Mouse (Mus musculus): ENCODE data around the gene Tbx5. TPM values are rescaled to one million over a fixed set of nuclear protein-coding genes. Genes with fewer than 3 reads are reported as not detected.
A peak's percentile ranks its signal among the peaks of the same experiment; 100 is the strongest.

The Tbx5 gene
- polyA plus RNA-seq, 1 experiment from 2014 or later: 58.7 TPM

DNA sequence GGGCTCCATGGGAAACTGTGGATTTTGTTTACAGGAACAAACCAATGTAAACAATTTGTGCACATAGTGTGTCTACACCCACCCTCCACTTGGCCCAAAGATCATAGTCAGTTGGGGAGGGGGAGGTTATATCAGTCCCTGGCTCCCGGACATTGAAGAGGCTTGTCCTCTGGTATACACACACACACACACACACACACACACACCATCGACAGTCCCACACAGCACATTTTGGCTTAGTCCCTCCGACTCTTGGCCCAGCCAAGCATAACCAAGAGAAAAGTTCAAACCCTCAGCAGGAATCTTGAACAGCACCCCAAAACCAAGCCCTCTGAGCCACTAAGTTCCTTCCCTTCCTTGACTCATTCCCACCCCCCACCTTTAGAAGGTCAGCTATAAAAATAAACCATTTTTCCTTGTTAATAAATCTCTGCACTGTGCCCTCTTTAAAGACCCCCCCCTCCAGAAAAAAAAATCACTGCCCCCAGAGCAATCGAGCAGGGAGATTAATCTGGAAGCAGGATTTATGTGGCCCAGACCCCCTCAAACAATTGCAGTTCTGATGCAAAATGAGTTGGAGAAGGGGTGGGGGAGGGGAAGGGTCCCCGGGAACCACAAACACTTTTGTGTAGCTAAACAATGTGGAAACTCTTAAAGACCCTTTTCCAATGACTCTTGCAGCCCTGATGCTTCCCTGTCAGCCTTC lies 33.6 kb upstream of the Tbx5 start:
- Histone ChIP-seq H3K9me3 (ENCODE audit: control insufficient read depth, low read length) (no peaks in the 10 kb centered on the region), H3K9ac (ENCODE audit: low read length) (peak overlapping the region; percentile 2; the same call in 1 of the 2 replicates), H3K36me3 (ENCODE audit: control insufficient read depth, insufficient read depth, low read length) (no peaks in the 10 kb centered on the region), H3K4me2 (ENCODE audit: low read depth, low read length) (no peak overlapping the region), H3K27ac (ENCODE audit: low read length) (peak overlapping the region; percentile 92), H3K4me1 (replicated peaks; ENCODE audit: control insufficient read depth, insufficient read depth, low read length) (peaks cover 32% of the 10 kb centered on the region), H3K27me3 (ENCODE audit: control insufficient read depth, insufficient read depth, low read depth, low read length) (peaks cover 88% of the 10 kb centered on the region), H3K4me3 (ENCODE audit: low read length) (no peak overlapping the region)
- ATAC-seq (ENCODE audit: low read depth): peak; percentile 20; the same call in 1 of the 2 replicates
- WGBS: 7% methylated on average over 5 of the region's 5 CpGs

DNA sequence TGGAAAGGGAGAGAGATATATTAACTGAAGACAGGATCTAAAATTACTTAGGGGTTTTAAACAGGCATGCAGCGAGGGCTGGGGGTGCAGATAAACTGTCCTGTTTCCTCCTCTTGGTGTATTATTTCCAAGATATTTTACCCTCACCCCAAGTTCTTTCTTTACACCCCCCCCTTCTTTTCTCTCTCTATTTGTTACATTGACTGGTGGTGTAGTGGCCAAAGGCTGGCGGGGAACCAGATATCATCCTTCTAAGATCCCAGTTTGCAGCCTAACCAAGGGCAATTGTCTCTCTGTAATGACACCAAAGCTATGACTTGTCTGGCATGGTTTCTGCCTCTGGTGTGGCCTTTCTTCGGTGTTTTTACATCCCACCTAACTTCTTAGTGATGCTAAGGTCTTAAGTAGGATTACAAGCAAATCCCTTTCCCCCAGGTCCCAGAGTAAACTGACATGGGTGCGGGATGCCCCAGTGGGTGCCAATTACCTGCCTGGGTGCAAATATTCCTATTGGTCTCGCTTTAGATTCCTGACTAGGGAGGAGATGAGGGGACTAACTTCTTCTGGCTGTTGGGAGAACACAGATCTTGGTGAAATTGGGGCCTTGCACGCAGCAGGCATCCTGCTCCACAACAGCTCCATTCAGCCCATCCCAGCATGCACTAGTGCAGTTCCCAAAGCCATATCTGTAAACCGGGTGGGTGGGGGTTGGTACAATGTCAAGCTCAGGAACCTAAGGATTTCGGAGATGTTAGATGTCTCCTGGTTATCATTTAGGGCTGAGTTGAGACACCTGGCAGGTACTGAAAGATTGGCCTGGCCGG lies 32.8 kb upstream of the Tbx5 start:
- H3K9me3 ChIP-seq (ENCODE audit: control insufficient read depth, low read length): no peaks in the 10 kb centered on the region
- peaks cover 89% of the 10 kb centered on the region for H3K27me3 ChIP-seq (ENCODE audit: control insufficient read depth, insufficient read depth, low read depth, low read length)
- peak overlapping the region; percentile 92 for H3K27ac ChIP-seq (ENCODE audit: low read length)
- WGBS: 11% methylated on average over 9 of the region's 9 CpGs
- peak; percentile 70 for ATAC-seq (ENCODE audit: low read depth)
- H3K4me3 ChIP-seq (ENCODE audit: low read length): no peak overlapping the region
- H3K4me1 ChIP-seq (replicated peaks; ENCODE audit: control insufficient read depth, insufficient read depth, low read length): peaks cover 32% of the 10 kb centered on the region
- peak overlapping the region; percentile 51 for H3K9ac ChIP-seq (ENCODE audit: low read length)
- H3K4me2 ChIP-seq (ENCODE audit: low read depth, low read length): 0 out of 2 replicates have a peak overlapping the region, but pooled peaks have one; percentile 12
- H3K36me3 ChIP-seq (ENCODE audit: control insufficient read depth, insufficient read depth, low read length): no peaks in the 10 kb centered on the region

DNA sequence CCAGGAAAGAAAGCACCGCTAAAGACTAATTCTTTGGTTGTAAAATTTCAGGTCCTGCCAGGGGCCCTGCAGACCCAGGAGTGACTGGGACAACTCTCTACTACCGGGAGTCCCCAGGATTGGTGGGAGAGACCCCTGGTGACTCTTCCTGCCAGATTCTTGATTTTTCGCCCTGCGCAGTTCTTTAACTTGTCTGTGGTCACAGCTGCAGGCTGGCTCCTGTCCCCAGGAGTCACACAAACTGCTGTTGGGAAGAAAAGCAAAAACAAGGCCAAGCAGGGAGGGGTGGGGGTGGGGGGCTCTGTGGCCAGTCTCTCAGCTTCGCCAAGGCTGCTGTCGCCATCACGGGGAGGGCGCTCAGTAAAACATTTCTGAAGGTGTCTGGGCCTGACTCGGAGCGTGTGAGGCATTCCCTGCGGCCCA lies 32.2 kb upstream of the Tbx5 start:
- H3K9me3 ChIP-seq (ENCODE audit: control insufficient read depth, low read length): no peaks in the 10 kb centered on the region
- peak; percentile 26 for ATAC-seq (ENCODE audit: low read depth)
- H3K4me1 ChIP-seq (replicated peaks; ENCODE audit: control insufficient read depth, insufficient read depth, low read length): peaks cover 32% of the 10 kb centered on the region
- H3K27me3 ChIP-seq (ENCODE audit: control insufficient read depth, insufficient read depth, low read depth, low read length): peaks cover 88% of the 10 kb centered on the region
- peak overlapping the region; percentile 46 for H3K4me2 ChIP-seq (ENCODE audit: low read depth, low read length)
- peak overlapping the region; percentile 92 for H3K27ac ChIP-seq (ENCODE audit: low read length)
- no peak overlapping the region for H3K4me3 ChIP-seq (ENCODE audit: low read length)
- no peaks in the 10 kb centered on the region for H3K36me3 ChIP-seq (ENCODE audit: control insufficient read depth, insufficient read depth, low read length)
- 5% methylated on average over 11 of the region's 11 CpGs for WGBS
- peak overlapping the region; percentile 51 for H3K9ac ChIP-seq (ENCODE audit: low read length)

DNA sequence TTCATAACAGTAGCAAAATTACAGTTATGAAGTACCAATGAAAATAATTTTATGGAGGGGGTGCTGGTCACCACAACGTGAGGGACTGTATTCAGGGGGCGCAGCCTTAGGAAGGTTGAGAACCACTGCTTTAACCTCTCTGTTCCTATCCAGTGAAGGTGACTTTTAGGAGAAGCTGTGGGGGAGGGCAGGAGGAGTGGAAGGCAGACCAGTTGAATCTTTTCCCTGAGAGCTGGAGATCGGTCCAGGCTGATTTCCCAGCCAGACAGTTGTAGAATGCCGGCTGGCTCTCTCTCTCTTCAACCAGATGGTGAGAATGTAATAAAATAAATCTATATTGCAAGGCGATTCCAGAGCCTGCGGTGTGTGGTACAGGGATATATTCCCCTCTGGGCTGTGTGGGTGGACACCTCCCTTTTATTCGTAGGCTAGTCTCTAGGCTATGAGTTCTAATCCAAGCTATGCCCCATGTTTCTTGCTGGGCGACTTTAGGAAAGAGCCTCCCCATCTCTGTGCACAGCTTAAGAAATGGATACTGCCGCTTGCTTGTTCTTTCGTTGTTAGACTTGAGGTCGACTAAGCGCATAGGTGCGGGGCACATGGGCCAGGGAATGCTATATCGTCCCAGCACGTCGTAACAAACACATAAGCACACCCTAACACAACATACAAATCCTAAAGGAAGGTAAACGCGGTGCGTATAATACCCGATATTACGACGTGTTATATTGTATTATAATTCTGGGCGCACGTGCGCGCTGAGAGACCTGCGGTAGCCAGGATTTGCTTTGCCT lies 29.7 kb upstream of the Tbx5 start:
- Histone ChIP-seq H3K4me3 (ENCODE audit: low read length) (peak overlapping the region; percentile 50), H3K4me2 (ENCODE audit: low read depth, low read length) (peak overlapping the region; percentile 54), H3K4me1 (replicated peaks; ENCODE audit: control insufficient read depth, insufficient read depth, low read length) (peaks cover 27% of the 10 kb centered on the region), H3K9ac (ENCODE audit: low read length) (peak overlapping the region; percentile 77), H3K27ac (ENCODE audit: low read length) (peak overlapping the region; percentile 97), H3K27me3 (ENCODE audit: control insufficient read depth, insufficient read depth, low read depth, low read length) (peaks cover 90% of the 10 kb centered on the region), H3K9me3 (ENCODE audit: control insufficient read depth, low read length) (no peaks in the 10 kb centered on the region), H3K36me3 (ENCODE audit: control insufficient read depth, insufficient read depth, low read length) (no peaks in the 10 kb centered on the region)
- 0 out of 2 replicates have a peak, but pooled peaks have one; percentile 7 for ATAC-seq (ENCODE audit: low read depth)
- WGBS: 4% methylated on average over 27 of the region's 27 CpGs

DNA sequence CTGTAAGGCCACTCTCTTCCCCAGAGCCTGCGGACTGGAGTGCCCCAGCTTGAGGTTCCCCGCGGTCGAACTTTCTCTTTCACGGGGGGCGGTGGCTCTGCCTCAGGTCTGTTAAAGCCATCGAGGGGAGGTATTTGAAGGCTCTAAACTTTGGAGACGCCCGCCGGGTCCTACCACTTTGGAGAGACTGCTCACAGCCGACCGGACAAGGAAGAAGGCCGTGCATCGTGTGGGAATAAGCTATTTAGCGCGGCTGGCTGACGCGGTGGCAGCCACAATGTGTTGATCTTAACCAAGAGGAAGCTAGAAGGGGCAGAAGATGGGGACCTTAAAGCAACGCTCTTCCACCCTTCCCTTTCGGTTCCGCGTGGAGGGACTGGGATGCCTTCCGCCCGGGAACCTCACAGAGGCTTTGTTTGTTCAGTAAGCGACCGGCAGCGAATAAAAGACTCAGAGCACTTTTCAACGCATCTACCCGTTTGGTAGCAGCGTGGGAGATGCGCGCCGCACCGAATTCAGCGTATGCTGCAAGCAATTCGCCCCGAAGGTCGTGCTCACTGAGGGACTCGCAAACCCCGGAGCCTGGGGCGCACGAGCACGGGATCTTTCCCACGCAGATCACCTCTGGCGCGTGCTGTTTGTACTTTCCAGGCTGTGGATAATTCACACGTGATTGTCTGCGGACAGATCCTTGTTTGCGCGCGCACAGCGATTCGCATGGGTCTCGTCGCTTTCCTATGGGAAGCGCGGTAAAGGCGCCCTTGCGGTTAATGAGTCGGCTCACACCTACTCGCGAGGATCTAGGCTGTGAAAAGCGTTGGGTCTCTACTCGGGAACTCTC lies 28.8 kb upstream of the Tbx5 start:
- peaks cover 89% of the 10 kb centered on the region for H3K27me3 ChIP-seq (ENCODE audit: control insufficient read depth, insufficient read depth, low read depth, low read length)
- WGBS: 1% methylated on average over 64 of the region's 64 CpGs
- H3K4me2 ChIP-seq (ENCODE audit: low read depth, low read length): peak overlapping the region; percentile 54
- no peaks in the 10 kb centered on the region for H3K9me3 ChIP-seq (ENCODE audit: control insufficient read depth, low read length)
- ATAC-seq (ENCODE audit: low read depth): no peak
- H3K27ac ChIP-seq (ENCODE audit: low read length): peak overlapping the region; percentile 97
- no peaks in the 10 kb centered on the region for H3K36me3 ChIP-seq (ENCODE audit: control insufficient read depth, insufficient read depth, low read length)
- peak overlapping the region; percentile 77 for H3K9ac ChIP-seq (ENCODE audit: low read length)
- peak overlapping the region; percentile 50 for H3K4me3 ChIP-seq (ENCODE audit: low read length)
- peaks cover 20% of the 10 kb centered on the region for H3K4me1 ChIP-seq (replicated peaks; ENCODE audit: control insufficient read depth, insufficient read depth, low read length)

DNA sequence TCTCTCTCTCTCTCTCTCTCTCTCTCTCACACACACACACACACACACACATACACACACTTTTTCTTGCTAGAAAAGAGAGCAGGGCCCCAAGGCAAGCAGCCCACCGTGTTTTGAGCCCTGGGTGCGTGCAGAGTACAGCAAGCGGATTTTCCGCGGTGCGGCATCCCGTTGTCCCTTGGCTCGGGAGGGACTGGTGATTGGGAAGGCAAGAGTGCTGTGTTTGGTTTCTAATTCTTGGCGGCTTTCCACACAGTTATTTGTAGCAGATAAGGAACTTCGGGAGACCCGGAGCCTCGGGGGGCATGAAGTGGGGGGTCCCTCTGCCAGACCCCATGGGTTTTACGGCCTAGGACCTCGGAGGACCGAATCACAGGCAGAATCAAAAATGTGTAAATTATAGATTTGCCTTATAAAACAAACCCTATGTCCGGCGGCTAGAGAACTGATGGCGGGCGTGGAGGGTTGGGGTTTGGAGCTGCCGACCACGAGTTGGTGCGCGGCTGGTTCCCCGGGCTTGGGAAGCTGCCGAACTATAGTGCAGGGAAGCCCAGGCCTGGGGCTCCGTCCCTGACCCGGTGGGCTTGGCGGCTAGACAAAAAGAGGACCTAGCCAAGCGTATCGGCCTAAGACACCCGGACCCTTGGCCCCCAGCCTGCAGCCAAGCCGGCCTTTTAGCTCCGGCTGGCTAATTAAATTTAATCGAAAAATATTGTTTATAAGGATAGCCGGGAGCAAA lies 28.0 kb upstream of the Tbx5 start:
- Histone ChIP-seq H3K9me3 (ENCODE audit: control insufficient read depth, low read length) (no peaks in the 10 kb centered on the region), H3K27ac (ENCODE audit: low read length) (peak overlapping the region; percentile 97), H3K9ac (ENCODE audit: low read length) (peak overlapping the region; percentile 77), H3K36me3 (ENCODE audit: control insufficient read depth, insufficient read depth, low read length) (no peaks in the 10 kb centered on the region), H3K27me3 (ENCODE audit: control insufficient read depth, insufficient read depth, low read depth, low read length) (peaks cover 84% of the 10 kb centered on the region), H3K4me1 (replicated peaks; ENCODE audit: control insufficient read depth, insufficient read depth, low read length) (peaks cover 17% of the 10 kb centered on the region), H3K4me3 (ENCODE audit: low read length) (peak overlapping the region; percentile 50), H3K4me2 (ENCODE audit: low read depth, low read length) (peak overlapping the region; percentile 54)
- WGBS: 1% methylated on average over 35 of the region's 35 CpGs
- ATAC-seq (ENCODE audit: low read depth): no peak

DNA sequence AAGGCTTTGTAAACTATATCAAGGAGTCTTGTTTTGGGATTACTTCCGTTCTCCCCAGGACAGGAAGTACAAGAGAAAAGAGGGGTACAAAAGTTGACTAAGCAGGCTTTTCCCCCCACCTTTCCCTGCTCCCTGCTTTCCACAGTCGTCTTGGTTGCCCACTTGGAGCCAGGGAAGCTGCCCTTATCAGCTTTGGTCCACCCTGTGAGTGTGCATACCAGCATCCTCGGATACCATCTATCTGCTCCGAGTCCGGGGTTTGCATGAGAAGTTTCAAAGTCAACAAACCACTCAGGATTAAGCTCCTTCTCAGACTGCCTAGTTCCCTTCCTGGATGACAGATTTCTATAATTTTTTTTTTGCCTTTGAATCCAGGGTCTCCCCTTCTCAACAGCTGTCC lies 26.8 kb upstream of the Tbx5 start:
- H3K4me2 ChIP-seq (ENCODE audit: low read depth, low read length): peak overlapping the region; percentile 54
- peak overlapping the region; percentile 50 for H3K4me3 ChIP-seq (ENCODE audit: low read length)

DNA sequence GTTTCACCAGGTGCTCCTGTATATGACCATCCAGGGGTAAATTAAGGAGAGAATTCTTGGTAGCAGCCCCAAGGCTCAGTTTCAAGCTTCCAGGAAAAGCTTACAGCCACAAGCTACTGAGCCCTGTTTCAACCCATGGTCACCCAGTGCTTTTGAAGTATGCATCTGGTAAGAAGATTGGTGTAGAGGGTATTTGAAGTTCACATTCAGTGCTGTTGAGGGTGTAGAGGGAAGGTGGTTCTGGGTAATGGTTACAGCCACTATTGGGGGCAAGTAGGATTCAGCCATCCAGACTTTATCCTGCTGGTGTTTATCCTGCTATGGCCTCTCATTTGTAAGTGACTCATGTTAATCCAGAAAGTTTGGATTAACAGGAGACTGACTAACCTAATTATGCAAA lies 26.0 kb upstream of the Tbx5 start:
- ATAC-seq (ENCODE audit: low read depth): no peak
- Histone ChIP-seq H3K9me3 (ENCODE audit: control insufficient read depth, low read length) (no peaks in the 10 kb centered on the region), H3K27me3 (ENCODE audit: control insufficient read depth, insufficient read depth, low read depth, low read length) (peaks cover 66% of the 10 kb centered on the region), H3K4me2 (ENCODE audit: low read depth, low read length) (peak overlapping the region; percentile 54), H3K27ac (ENCODE audit: low read length) (peak overlapping the region; percentile 97), H3K4me1 (replicated peaks; ENCODE audit: control insufficient read depth, insufficient read depth, low read length) (peaks cover 7% of the 10 kb centered on the region), H3K36me3 (ENCODE audit: control insufficient read depth, insufficient read depth, low read length) (no peaks in the 10 kb centered on the region), H3K4me3 (ENCODE audit: low read length) (0 out of 2 replicates have a peak overlapping the region, but pooled peaks have one; percentile 50), H3K9ac (ENCODE audit: low read length) (peak overlapping the region; percentile 77)

More for the DNA sequence above, 26.8 kb upstream of the Tbx5 start:
- Histone ChIP-seq H3K27ac (ENCODE audit: low read length) (peak overlapping the region; percentile 97), H3K9me3 (ENCODE audit: control insufficient read depth, low read length) (no peaks in the 10 kb centered on the region), H3K4me1 (replicated peaks; ENCODE audit: control insufficient read depth, insufficient read depth, low read length) (peaks cover 15% of the 10 kb centered on the region), H3K27me3 (ENCODE audit: control insufficient read depth, insufficient read depth, low read depth, low read length) (peaks cover 74% of the 10 kb centered on the region), H3K36me3 (ENCODE audit: control insufficient read depth, insufficient read depth, low read length) (no peaks in the 10 kb centered on the region), H3K9ac (ENCODE audit: low read length) (peak overlapping the region; percentile 77)
- ATAC-seq (ENCODE audit: low read depth): no peak
- under 1% methylated on average over 5 of the region's 5 CpGs for WGBS

Data from lung, embryonic 16.5 days (tissue).